Mouse (Mus musculus) cerebellum, adult 2 months (tissue): Measurements from ENCODE around the gene Smox.

ENCODE experiments used
- CTCF ChIP-seq: fragments of 200-500 bp; IDR thresholded peaks from 2 replicates; pipeline ENCODE4 v1.5.1; 2011; ENCODE audit warnings: low read depth, mild to moderate bottlenecking, control low read depth, low read length, moderate library complexity, borderline replicate concordance; ENCODE audit not compliant: insufficient read depth
- POLR2A ChIP-seq: fragments of 200-500 bp; IDR thresholded peaks from 2 replicates; pipeline ENCODE4 v1.6.1; 2011; ENCODE audit warnings: low read length, control low read depth, borderline replicate concordance; ENCODE audit not compliant: insufficient read depth

DNA sequence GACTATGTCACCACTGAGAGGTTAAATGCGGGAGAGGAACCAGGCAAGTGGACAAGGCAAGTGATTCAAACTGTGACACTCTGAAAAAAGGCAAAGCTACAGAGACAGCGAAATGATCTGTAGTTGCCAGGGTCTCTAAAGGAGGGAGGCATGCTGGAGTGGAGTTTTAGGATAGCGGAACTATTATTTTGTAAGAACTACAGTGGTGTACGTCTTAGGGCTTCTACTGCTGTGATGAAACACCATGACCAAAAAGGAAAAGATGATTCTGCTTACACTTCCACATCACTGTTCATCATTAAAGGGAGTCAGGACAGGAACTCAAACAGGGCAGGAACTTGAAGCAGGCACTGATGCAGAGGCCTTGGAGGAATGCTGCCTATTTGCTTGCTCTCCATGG lies 12.4 kb upstream of the Smox start:
- no peak for TF ChIP-seq POLR2A
- no peak for TF ChIP-seq CTCF
